Mouse (Mus musculus): ENCODE results near the gene Olfr718-ps1. TPM values are rescaled to one million over a fixed set of nuclear protein-coding genes. Genes with fewer than 3 reads are reported as not detected.
"Not testable (repeated sequence)": the region's sequence is repeated elsewhere in the genome, so short reads cannot be mapped to it uniquely, and the experiment has no call there.

Gene Olfr718-ps1
- polyA plus RNA-seq, 1 experiment from 2014 or later: 0.04 TPM

- H3K4me3 ChIP-seq (ENCODE audit: low read depth, low read length); H3K4me2 ChIP-seq (ENCODE audit: low read depth, low read length); H3K4me1 ChIP-seq (ENCODE audit: control insufficient read depth, insufficient read depth, low read length); H3K9ac ChIP-seq (replicated peaks; ENCODE audit: low read depth, low read length); H3K9me3 ChIP-seq (ENCODE audit: control insufficient read depth, low read length); H3K27me3 ChIP-seq (ENCODE audit: control insufficient read depth, insufficient read depth, low read length); H3K36me3 ChIP-seq (ENCODE audit: control insufficient read depth, insufficient read depth, low read length); ATAC-seq (ENCODE audit: low read depth); H3K27ac ChIP-seq (ENCODE audit: low read depth, low read length): not testable (repeated sequence)
- 79% methylated on average over 3 of the region's 6 CpGs for WGBS
These were observed 13.0 kb downstream of the Olfr718-ps1 start for GRCm38 (mm10) chr5:143134216-143135010.

- Histone ChIP-seq H3K27ac (ENCODE audit: low read depth, low read length) (no peak overlapping the region), H3K4me1 (ENCODE audit: control insufficient read depth, insufficient read depth, low read length) (no peaks in the 10 kb centered on the region), H3K9me3 (ENCODE audit: control insufficient read depth, low read length) (peaks cover 4% of the 10 kb centered on the region; the same call in 1 of the 2 replicates), H3K27me3 (ENCODE audit: control insufficient read depth, insufficient read depth, low read length) (no peaks in the 10 kb centered on the region), H3K4me3 (ENCODE audit: low read depth, low read length) (no peak overlapping the region), H3K4me2 (ENCODE audit: low read depth, low read length) (no peak overlapping the region), H3K9ac (replicated peaks; ENCODE audit: low read depth, low read length) (no peak overlapping the region), H3K36me3 (ENCODE audit: control insufficient read depth, insufficient read depth, low read length) (no peaks in the 10 kb centered on the region)
- no peak for ATAC-seq (ENCODE audit: low read depth)
- WGBS: 88% methylated on average over 13 of the region's 13 CpGs
These were observed 14.4 kb downstream of the Olfr718-ps1 start for GRCm38 (mm10) chr5:143132935-143133514.

DNA sequence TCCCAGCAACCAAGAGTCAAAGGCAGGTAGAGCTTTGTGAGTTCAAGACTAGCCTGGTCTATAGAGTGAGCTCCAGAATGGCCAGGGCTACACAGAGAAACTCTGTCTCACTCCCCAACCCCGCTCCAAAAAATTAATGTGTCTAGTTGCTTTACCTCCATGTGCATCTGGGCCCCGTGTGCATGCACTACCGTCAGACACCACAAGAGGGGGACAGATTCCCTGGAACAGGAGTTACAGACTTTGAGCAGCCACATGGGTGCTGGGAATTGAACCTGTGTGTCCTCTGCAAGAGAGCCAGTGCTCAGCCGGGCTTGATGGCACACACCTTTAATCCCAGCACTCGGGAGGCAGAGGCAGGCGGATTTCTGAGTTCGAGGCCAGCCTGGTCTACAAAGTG, 17.0 kb downstream of the Olfr718-ps1 start:
- Histone ChIP-seq H3K9me3 (ENCODE audit: control insufficient read depth, low read length) (peaks cover 4% of the 10 kb centered on the region; the same call in 1 of the 2 replicates), H3K4me1 (ENCODE audit: control insufficient read depth, insufficient read depth, low read length) (no peaks in the 10 kb centered on the region), H3K27me3 (ENCODE audit: control insufficient read depth, insufficient read depth, low read length) (no peaks in the 10 kb centered on the region), H3K9ac (replicated peaks; ENCODE audit: low read depth, low read length) (no peak overlapping the region), H3K27ac (ENCODE audit: low read depth, low read length) (no peak overlapping the region), H3K4me2 (ENCODE audit: low read depth, low read length) (no peak overlapping the region), H3K4me3 (ENCODE audit: low read depth, low read length) (no peak overlapping the region), H3K36me3 (ENCODE audit: control insufficient read depth, insufficient read depth, low read length) (no peaks in the 10 kb centered on the region)
- ATAC-seq (ENCODE audit: low read depth): no peak
- 92% methylated on average over 7 of the region's 7 CpGs for WGBS

DNA sequence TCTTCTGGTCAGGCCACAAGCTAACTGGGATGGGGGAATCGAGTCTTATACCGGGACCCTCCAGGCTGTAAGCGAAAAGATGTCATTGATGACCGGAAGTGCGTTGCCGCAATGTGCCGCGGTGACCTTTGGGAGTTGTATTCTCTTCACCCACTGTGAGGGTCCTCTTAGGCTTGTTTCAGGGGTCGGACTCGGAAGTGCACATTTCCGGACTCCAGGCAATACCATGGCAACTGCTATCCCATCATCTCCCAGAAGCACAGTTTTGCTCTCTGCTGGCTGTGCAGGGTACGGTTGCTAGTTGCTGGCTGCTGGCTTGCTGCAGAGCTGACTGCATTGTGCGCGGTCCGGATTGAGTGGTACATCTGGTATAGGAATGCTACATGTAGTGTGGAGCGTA, 18.3 kb downstream of the Olfr718-ps1 start:
- 93% methylated on average over 16 of the region's 16 CpGs for WGBS
- ATAC-seq (ENCODE audit: low read depth): no peak
- no peaks in the 10 kb centered on the region for H3K27me3 ChIP-seq (ENCODE audit: control insufficient read depth, insufficient read depth, low read length)

GRCm38 (mm10) chr5:143127837-143128236, 19.5 kb downstream of the Olfr718-ps1 start:
- Histone ChIP-seq H3K9me3 (ENCODE audit: control insufficient read depth, low read length) (peaks cover 4% of the 10 kb centered on the region; the same call in 1 of the 2 replicates), H3K4me2 (ENCODE audit: low read depth, low read length) (no peak overlapping the region), H3K4me1 (ENCODE audit: control insufficient read depth, insufficient read depth, low read length) (no peaks in the 10 kb centered on the region), H3K4me3 (ENCODE audit: low read depth, low read length) (no peak overlapping the region), H3K9ac (replicated peaks; ENCODE audit: low read depth, low read length) (no peak overlapping the region), H3K27me3 (ENCODE audit: control insufficient read depth, insufficient read depth, low read length) (no peaks in the 10 kb centered on the region), H3K36me3 (ENCODE audit: control insufficient read depth, insufficient read depth, low read length) (no peaks in the 10 kb centered on the region), H3K27ac (ENCODE audit: low read depth, low read length) (no peak overlapping the region)
- 82% methylated on average over 8 of the region's 8 CpGs for WGBS
- ATAC-seq (ENCODE audit: low read depth): no peak

More for the DNA sequence above, 18.3 kb downstream of the Olfr718-ps1 start:
- H3K27ac ChIP-seq (ENCODE audit: low read depth, low read length): no peak overlapping the region
- no peak overlapping the region for H3K4me3 ChIP-seq (ENCODE audit: low read depth, low read length)
- H3K4me1 ChIP-seq (ENCODE audit: control insufficient read depth, insufficient read depth, low read length): no peaks in the 10 kb centered on the region
- no peak overlapping the region for H3K4me2 ChIP-seq (ENCODE audit: low read depth, low read length)
- H3K9ac ChIP-seq (replicated peaks; ENCODE audit: low read depth, low read length): no peak overlapping the region
- peaks cover 4% of the 10 kb centered on the region; the same call in 1 of the 2 replicates for H3K9me3 ChIP-seq (ENCODE audit: control insufficient read depth, low read length)
- no peaks in the 10 kb centered on the region for H3K36me3 ChIP-seq (ENCODE audit: control insufficient read depth, insufficient read depth, low read length)

GRCm38 (mm10) chr5:143126908-143127307, 20.5 kb downstream of the Olfr718-ps1 start:
- 66% methylated on average over 4 of the region's 4 CpGs for WGBS
- Histone ChIP-seq H3K27ac (ENCODE audit: low read depth, low read length) (no peak overlapping the region), H3K27me3 (ENCODE audit: control insufficient read depth, insufficient read depth, low read length) (no peaks in the 10 kb centered on the region), H3K4me3 (ENCODE audit: low read depth, low read length) (no peak overlapping the region), H3K4me1 (ENCODE audit: control insufficient read depth, insufficient read depth, low read length) (no peaks in the 10 kb centered on the region), H3K36me3 (ENCODE audit: control insufficient read depth, insufficient read depth, low read length) (no peaks in the 10 kb centered on the region), H3K9me3 (ENCODE audit: control insufficient read depth, low read length) (peaks cover 4% of the 10 kb centered on the region; the same call in 1 of the 2 replicates), H3K9ac (replicated peaks; ENCODE audit: low read depth, low read length) (no peak overlapping the region), H3K4me2 (ENCODE audit: low read depth, low read length) (no peak overlapping the region)
- no peak for ATAC-seq (ENCODE audit: low read depth)

GRCm38 (mm10) chr5:143126089-143126488, 21.3 kb downstream of the Olfr718-ps1 start:
- no peak overlapping the region for H3K9ac ChIP-seq (replicated peaks; ENCODE audit: low read depth, low read length)
- no peak overlapping the region for H3K4me2 ChIP-seq (ENCODE audit: low read depth, low read length)
- H3K4me3 ChIP-seq (ENCODE audit: low read depth, low read length): no peak overlapping the region
- WGBS: 93% methylated on average over 9 of the region's 9 CpGs
- no peak for ATAC-seq (ENCODE audit: low read depth)
- H3K4me1 ChIP-seq (ENCODE audit: control insufficient read depth, insufficient read depth, low read length): no peaks in the 10 kb centered on the region
- no peak overlapping the region for H3K27ac ChIP-seq (ENCODE audit: low read depth, low read length)
- no peaks in the 10 kb centered on the region for H3K36me3 ChIP-seq (ENCODE audit: control insufficient read depth, insufficient read depth, low read length)
- no peaks in the 10 kb centered on the region for H3K27me3 ChIP-seq (ENCODE audit: control insufficient read depth, insufficient read depth, low read length)
- peaks cover 4% of the 10 kb centered on the region; the same call in 1 of the 2 replicates for H3K9me3 ChIP-seq (ENCODE audit: control insufficient read depth, low read length)

DNA sequence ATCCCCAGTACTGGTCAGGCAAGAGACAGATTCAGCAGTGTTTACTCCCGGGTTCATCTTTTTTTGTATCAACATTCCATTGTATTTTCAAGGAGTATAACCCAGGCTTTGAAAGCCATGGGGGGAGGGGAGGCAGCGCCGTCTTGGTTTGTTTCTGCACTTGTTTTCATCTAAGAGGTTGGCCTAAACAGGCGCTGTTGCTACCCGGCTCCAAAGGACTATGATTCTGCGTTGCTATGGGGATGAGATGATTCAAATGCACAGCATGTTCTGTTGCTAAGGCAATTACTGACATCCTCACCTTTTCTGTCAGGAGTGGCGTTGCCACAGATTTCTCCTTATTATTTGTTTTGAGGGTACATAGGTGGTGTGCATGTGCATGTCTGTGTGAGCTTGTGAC, 21.8 kb downstream of the Olfr718-ps1 start:
- H3K36me3 ChIP-seq (ENCODE audit: control insufficient read depth, insufficient read depth, low read length): no peaks in the 10 kb centered on the region
- WGBS: 35% methylated on average over 7 of the region's 7 CpGs
- ATAC-seq (ENCODE audit: low read depth): 0 out of 2 replicates have a peak, but pooled peaks have one; percentile 11
- H3K9me3 ChIP-seq (ENCODE audit: control insufficient read depth, low read length): peaks cover 4% of the 10 kb centered on the region; the same call in 1 of the 2 replicates
- H3K27ac ChIP-seq (ENCODE audit: low read depth, low read length): no peak overlapping the region
- no peak overlapping the region for H3K4me2 ChIP-seq (ENCODE audit: low read depth, low read length)
- no peak overlapping the region for H3K4me3 ChIP-seq (ENCODE audit: low read depth, low read length)
- H3K4me1 ChIP-seq (ENCODE audit: control insufficient read depth, insufficient read depth, low read length): no peaks in the 10 kb centered on the region
- H3K27me3 ChIP-seq (ENCODE audit: control insufficient read depth, insufficient read depth, low read length): no peaks in the 10 kb centered on the region
- no peak overlapping the region for H3K9ac ChIP-seq (replicated peaks; ENCODE audit: low read depth, low read length)

DNA sequence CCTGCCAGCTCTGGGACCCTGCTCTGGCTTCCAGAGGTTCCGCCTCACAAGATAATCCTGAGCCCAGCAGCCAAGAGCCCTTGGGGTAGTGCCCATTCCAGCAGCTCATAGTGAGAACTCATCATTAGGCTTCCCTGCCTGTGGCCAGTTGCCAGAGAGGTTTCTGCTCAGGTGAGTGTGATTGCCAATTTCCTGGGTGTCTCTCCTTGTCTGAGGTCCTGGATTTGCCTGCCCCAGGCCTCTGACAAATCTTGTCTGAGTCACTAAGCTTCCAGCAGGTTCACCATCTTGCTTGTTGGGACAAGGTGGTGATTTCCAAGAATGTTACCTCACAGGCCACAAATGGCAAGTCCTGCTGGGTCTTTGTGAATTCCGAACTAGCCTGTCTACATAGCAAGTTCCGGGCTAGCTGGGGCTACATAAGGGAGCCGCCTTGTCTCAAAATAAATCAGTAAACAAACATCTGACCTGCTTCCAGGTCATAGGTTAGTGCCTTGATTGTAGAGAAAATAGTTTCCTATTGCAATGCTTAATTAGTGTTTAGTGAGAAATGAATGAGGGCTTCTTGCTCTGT, 22.5 kb downstream of the Olfr718-ps1 start:
- no peaks in the 10 kb centered on the region for H3K4me1 ChIP-seq (ENCODE audit: control insufficient read depth, insufficient read depth, low read length)
- H3K27ac ChIP-seq (ENCODE audit: low read depth, low read length): no peak overlapping the region
- H3K4me2 ChIP-seq (ENCODE audit: low read depth, low read length): no peak overlapping the region
- 88% methylated on average over 4 of the region's 4 CpGs for WGBS
- peaks cover 4% of the 10 kb centered on the region; the same call in 1 of the 2 replicates for H3K9me3 ChIP-seq (ENCODE audit: control insufficient read depth, low read length)
- no peak overlapping the region for H3K4me3 ChIP-seq (ENCODE audit: low read depth, low read length)
- no peak for ATAC-seq (ENCODE audit: low read depth)
- no peak overlapping the region for H3K9ac ChIP-seq (replicated peaks; ENCODE audit: low read depth, low read length)
- H3K27me3 ChIP-seq (ENCODE audit: control insufficient read depth, insufficient read depth, low read length): no peaks in the 10 kb centered on the region
- no peaks in the 10 kb centered on the region for H3K36me3 ChIP-seq (ENCODE audit: control insufficient read depth, insufficient read depth, low read length)
